Mouse (Mus musculus) E14TG2a.4 (cell line): ENCODE data around the gene Sv2b.

ENCODE experiments used
- CTCF ChIP-seq: conservative IDR thresholded peaks from 2 replicates; pipeline ENCODE4 v1.5.1; 2014; ENCODE audit warnings: low read length
- NANOG ChIP-seq: IDR thresholded peaks from 2 replicates; pipeline ENCODE4 v1.6.1; 2014; ENCODE audit warnings: borderline replicate concordance, low read length, mixed read lengths
- POU5F1 ChIP-seq: IDR thresholded peaks from 2 replicates; pipeline ENCODE4 v1.6.1; 2014; ENCODE audit warnings: low read length, borderline replicate concordance

GRCm38 (mm10) chr7:75350172-75350571 lies 41.1 kb upstream of the Sv2b start:
- no peak for TF ChIP-seq CTCF
- TF ChIP-seq POU5F1: no peak
- TF ChIP-seq NANOG: no peak
